Mouse (Mus musculus): Measurements from ENCODE around the gene Nr6a1. TPM values are rescaled to one million over a fixed set of nuclear protein-coding genes. Genes with fewer than 3 reads are reported as not detected.

Gene Nr6a1
- polyA plus RNA-seq, 1 experiment from 2014 or later: 0.39 TPM

GRCm38 (mm10) chr2:38921374-38921773 lies 6.1 kb downstream of the Nr6a1 start:
- 30% methylated on average over 1 of the region's 1 CpGs for WGBS
- Histone ChIP-seq H3K4me1 (replicated peaks) (0 out of 2 replicates have a peak, but pooled peaks cover 6% of the 10 kb centered on the region), H3K9me3 (replicated peaks) (no peaks in the 10 kb centered on the region), H3K27ac (no peak overlapping the region), H3K4me3 (no peak overlapping the region), H3K36me3 (no peaks in the 10 kb centered on the region), H3K4me2 (no peak overlapping the region), H3K9ac (no peak overlapping the region), H3K27me3 (peaks cover 8% of the 10 kb centered on the region)
- ATAC-seq (replicated peaks; ENCODE audit: insufficient number of reproducible peaks, insufficient read depth, low FRiP score, low read depth): no peak

DNA sequence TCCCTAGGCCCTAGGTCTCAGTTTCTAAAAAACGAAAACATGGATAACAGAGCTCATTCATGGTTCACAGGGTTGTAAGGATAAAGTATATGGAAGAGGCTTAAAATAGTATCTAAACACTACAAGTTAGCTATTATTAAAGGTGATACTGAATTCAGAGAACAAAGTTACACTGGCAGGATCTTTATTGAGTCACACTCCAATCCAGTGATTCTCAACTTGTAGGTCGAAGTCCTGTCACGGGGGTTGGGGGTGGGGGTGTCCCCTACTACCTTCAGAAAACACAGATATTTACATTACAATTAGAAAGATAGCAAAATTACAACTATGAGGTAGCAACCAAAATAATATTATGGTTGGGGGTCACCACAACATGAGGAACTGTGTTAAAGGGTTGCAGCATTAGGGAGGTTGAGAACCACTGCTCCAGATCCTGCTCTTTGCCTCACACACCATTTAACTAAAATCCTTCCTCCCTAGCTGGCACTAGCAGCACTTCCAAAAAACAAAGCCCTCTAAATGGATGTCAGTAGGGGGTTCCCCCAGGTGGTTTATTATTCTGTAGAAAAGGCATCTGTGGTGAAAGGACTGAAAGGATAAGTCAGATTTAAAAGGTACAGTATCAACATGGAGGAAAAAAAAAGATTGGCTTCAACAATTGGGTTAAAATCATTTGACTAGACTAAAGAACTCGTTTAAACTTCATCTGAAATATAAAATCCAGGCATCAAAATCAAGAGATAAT lies 10.4 kb downstream of the Nr6a1 start:
- Histone ChIP-seq H3K4me3 (no peak overlapping the region), H3K9me3 (replicated peaks) (no peaks in the 10 kb centered on the region), H3K27ac (no peak overlapping the region), H3K4me1 (replicated peaks) (no peaks in the 10 kb centered on the region), H3K36me3 (no peaks in the 10 kb centered on the region), H3K27me3 (no peaks in the 10 kb centered on the region), H3K4me2 (no peak overlapping the region), H3K9ac (no peak overlapping the region)
- no peak for ATAC-seq (replicated peaks; ENCODE audit: insufficient number of reproducible peaks, insufficient read depth, low FRiP score, low read depth)
- WGBS: 48% methylated on average over 4 of the region's 4 CpGs

DNA sequence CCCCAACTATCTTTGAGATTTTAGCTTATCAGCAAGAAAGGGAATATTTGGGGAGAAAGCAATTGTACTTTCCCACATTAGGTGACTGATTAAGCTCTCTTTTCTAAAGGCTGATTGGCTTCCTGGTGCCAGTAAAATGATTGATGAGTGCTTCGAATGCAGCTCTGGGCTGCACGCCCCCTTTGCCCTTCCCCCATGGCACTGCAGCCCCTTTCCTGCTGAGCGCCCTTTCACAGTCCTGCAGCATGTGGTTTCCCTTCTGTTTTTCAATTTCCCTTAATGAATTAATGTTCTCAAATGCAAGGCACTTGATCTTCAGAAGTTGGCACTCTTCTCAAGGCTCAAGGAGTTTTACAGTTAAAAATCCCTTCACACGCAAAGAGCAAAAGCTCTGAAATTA lies 12.5 kb downstream of the Nr6a1 start:
- Histone ChIP-seq H3K27ac (no peak overlapping the region), H3K27me3 (no peaks in the 10 kb centered on the region), H3K4me2 (no peak overlapping the region), H3K9ac (no peak overlapping the region), H3K4me1 (replicated peaks) (no peaks in the 10 kb centered on the region), H3K4me3 (no peak overlapping the region), H3K9me3 (replicated peaks) (no peaks in the 10 kb centered on the region), H3K36me3 (no peaks in the 10 kb centered on the region)
- ATAC-seq (replicated peaks; ENCODE audit: insufficient number of reproducible peaks, insufficient read depth, low FRiP score, low read depth): no peak
- WGBS: 49% methylated on average over 4 of the region's 4 CpGs

DNA sequence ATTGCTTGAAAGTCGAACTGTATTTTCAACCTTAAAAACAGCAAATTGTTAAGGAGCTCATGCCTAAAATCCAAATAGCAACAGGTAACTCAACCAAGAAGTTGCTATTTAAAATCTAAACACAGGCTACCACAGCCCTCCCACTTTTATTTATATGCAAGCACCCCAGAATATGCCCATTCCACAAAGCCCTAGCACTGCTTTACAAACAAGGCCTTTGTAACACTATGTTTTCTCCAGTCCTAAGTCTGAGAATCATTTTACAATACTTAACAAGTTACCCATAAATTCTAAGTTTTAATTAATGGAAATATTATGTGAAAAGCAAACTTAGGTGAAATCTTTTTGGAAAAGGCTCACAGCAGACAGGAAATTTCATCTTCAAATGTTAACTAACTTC lies 13.0 kb downstream of the Nr6a1 start:
- WGBS: 61% methylated on average over 1 of the region's 1 CpGs
- H3K4me3 ChIP-seq: no peak overlapping the region
- no peak for ATAC-seq (replicated peaks; ENCODE audit: insufficient number of reproducible peaks, insufficient read depth, low FRiP score, low read depth)

GRCm38 (mm10) chr2:38908604-38909003 lies 18.9 kb downstream of the Nr6a1 start:
- Histone ChIP-seq H3K4me3 (no peak overlapping the region), H3K9ac (no peak overlapping the region), H3K9me3 (replicated peaks) (no peaks in the 10 kb centered on the region), H3K36me3 (no peaks in the 10 kb centered on the region), H3K27me3 (no peaks in the 10 kb centered on the region), H3K4me2 (no peak overlapping the region), H3K27ac (no peak overlapping the region), H3K4me1 (replicated peaks) (no peaks in the 10 kb centered on the region)
- ATAC-seq (replicated peaks; ENCODE audit: insufficient number of reproducible peaks, insufficient read depth, low FRiP score, low read depth): no peak
- WGBS: 59% methylated on average over 1 of the region's 1 CpGs

More for the DNA sequence above, 13.0 kb downstream of the Nr6a1 start:
- no peaks in the 10 kb centered on the region for H3K27me3 ChIP-seq
- H3K4me1 ChIP-seq (replicated peaks): no peaks in the 10 kb centered on the region
- no peak overlapping the region for H3K4me2 ChIP-seq
- no peak overlapping the region for H3K27ac ChIP-seq
- H3K9me3 ChIP-seq (replicated peaks): no peaks in the 10 kb centered on the region
- no peaks in the 10 kb centered on the region for H3K36me3 ChIP-seq
- H3K9ac ChIP-seq: no peak overlapping the region

- no peak for ATAC-seq (replicated peaks; ENCODE audit: insufficient number of reproducible peaks, insufficient read depth, low FRiP score, low read depth)
- Histone ChIP-seq H3K27me3 (no peaks in the 10 kb centered on the region), H3K27ac (no peak overlapping the region), H3K4me1 (replicated peaks) (no peaks in the 10 kb centered on the region), H3K4me2 (no peak overlapping the region), H3K9ac (no peak overlapping the region), H3K9me3 (replicated peaks) (no peaks in the 10 kb centered on the region), H3K36me3 (no peaks in the 10 kb centered on the region), H3K4me3 (no peak overlapping the region)
- WGBS: 50% methylated on average over 5 of the region's 5 CpGs
Measured at GRCm38 (mm10) chr2:38906097-38906496, 21.4 kb downstream of the Nr6a1 start.

DNA sequence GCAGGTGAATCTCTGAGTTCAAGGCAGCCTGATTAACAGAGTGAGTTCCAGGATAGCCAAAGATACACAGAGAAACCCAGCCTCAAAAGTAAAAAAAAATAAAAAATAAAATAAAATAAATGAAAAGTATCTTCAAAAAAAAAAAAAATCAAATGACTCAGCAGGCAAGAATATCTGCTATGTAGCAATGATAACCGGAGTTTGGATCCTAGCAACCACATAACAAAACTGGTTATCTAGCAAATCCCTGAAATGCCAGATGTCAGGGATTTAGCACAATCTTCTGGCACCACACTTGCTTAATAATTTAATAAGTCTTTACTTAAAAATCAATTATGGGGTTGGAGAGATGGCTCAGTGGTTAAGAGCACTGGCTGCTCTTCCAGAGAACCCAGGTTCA lies 23.2 kb downstream of the Nr6a1 start:
- Histone ChIP-seq H3K9me3 (replicated peaks) (no peaks in the 10 kb centered on the region), H3K4me1 (replicated peaks) (no peaks in the 10 kb centered on the region), H3K27ac (no peak overlapping the region), H3K36me3 (no peaks in the 10 kb centered on the region), H3K27me3 (no peaks in the 10 kb centered on the region), H3K4me3 (no peak overlapping the region), H3K4me2 (no peak overlapping the region), H3K9ac (no peak overlapping the region)
- ATAC-seq (replicated peaks; ENCODE audit: insufficient number of reproducible peaks, insufficient read depth, low FRiP score, low read depth): no peak
- WGBS: 75% methylated on average over 1 of the region's 1 CpGs

GRCm38 (mm10) chr2:38902866-38903265 lies 24.6 kb downstream of the Nr6a1 start:
- Histone ChIP-seq H3K27ac (no peak overlapping the region), H3K9me3 (replicated peaks) (no peaks in the 10 kb centered on the region), H3K36me3 (no peaks in the 10 kb centered on the region), H3K4me3 (no peak overlapping the region), H3K4me1 (replicated peaks) (peaks cover 3% of the 10 kb centered on the region; the same call in 1 of the 2 replicates), H3K27me3 (no peaks in the 10 kb centered on the region), H3K9ac (no peak overlapping the region), H3K4me2 (no peak overlapping the region)
- ATAC-seq (replicated peaks; ENCODE audit: insufficient number of reproducible peaks, insufficient read depth, low FRiP score, low read depth): no peak

DNA sequence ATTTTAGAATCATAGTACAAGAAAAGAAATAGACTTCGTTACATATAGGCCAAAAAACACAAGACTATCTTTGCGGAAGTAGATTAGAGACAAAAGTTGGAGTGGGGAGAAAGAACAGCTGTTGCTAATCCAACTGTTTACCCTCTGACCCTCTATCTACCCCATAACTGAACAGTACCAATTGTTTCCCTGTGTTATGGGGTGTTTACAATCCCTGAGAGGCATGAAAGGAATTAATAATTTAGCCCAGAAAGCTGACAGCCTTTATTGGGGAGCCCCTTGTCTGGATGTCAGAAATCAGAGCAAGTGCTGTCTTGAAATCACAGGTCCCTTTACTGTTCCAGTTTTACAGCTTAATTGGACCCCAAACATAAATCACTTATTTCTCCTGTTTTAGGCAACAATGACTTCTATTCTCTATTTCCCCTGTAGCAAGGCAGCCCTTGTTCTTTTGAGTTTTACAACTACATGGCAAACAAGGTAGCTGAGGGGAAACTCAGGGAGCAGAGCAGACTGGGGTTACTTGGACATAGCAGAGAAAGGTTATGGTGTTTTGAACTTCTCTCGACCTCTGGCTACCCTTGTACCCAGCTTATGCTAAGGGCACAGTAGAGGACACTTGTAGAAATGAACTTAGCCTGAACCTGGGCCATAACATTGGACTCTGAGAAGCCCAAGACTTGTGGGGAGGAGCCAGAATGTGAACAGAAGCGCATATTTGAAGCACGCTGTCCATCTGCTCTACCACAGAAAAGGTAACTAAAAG lies 46.4 kb downstream of the Nr6a1 start:
- Histone ChIP-seq H3K4me2 (no peak overlapping the region), H3K36me3 (peaks cover 8% of the 10 kb centered on the region; the same call in 1 of the 2 replicates), H3K27me3 (no peaks in the 10 kb centered on the region), H3K4me1 (replicated peaks) (no peaks in the 10 kb centered on the region), H3K9ac (no peak overlapping the region), H3K4me3 (no peak overlapping the region), H3K27ac (no peak overlapping the region), H3K9me3 (replicated peaks) (no peaks in the 10 kb centered on the region)
- WGBS: 79% methylated on average over 5 of the region's 5 CpGs
- ATAC-seq (replicated peaks; ENCODE audit: insufficient number of reproducible peaks, insufficient read depth, low FRiP score, low read depth): no peak

- Histone ChIP-seq H3K9ac (no peak overlapping the region), H3K36me3 (peaks cover 17% of the 10 kb centered on the region), H3K4me3 (no peak overlapping the region), H3K27ac (no peak overlapping the region), H3K4me1 (replicated peaks) (no peaks in the 10 kb centered on the region), H3K27me3 (no peaks in the 10 kb centered on the region), H3K4me2 (no peak overlapping the region), H3K9me3 (replicated peaks) (no peaks in the 10 kb centered on the region)
- ATAC-seq (replicated peaks; ENCODE audit: insufficient number of reproducible peaks, insufficient read depth, low FRiP score, low read depth): no peak
- WGBS: 71% methylated on average over 1 of the region's 1 CpGs
Measured at GRCm38 (mm10) chr2:38874544-38875108, 52.9 kb downstream of the Nr6a1 start.

DNA sequence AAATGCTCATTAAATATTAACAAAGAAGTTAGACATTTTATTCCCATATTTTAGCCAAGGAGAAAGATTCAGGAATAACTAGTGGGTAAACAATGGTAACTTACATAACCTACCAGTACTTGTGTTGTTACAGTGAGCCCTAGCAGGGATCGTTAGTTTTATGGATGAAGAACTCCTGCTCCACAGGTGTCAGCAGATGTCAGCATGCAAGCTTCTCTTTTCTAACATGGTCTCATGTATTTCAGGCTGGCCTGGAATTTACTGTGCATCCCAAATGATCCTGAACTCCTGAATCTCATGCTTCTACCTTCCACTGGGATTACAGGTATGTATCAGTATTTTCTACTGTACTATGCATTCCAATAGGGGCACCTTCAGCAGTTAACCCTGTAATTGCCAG lies 54.8 kb downstream of the Nr6a1 start:
- H3K36me3 ChIP-seq: peaks cover 17% of the 10 kb centered on the region
- ATAC-seq (replicated peaks; ENCODE audit: insufficient number of reproducible peaks, insufficient read depth, low FRiP score, low read depth): no peak
- no peaks in the 10 kb centered on the region for H3K27me3 ChIP-seq
- no peak overlapping the region for H3K4me2 ChIP-seq
- H3K4me3 ChIP-seq: no peak overlapping the region
- no peaks in the 10 kb centered on the region for H3K4me1 ChIP-seq (replicated peaks)
- no peak overlapping the region for H3K9ac ChIP-seq
- H3K27ac ChIP-seq: no peak overlapping the region
- 54% methylated on average over 1 of the region's 1 CpGs for WGBS
- no peaks in the 10 kb centered on the region for H3K9me3 ChIP-seq (replicated peaks)
